Mouse (Mus musculus) midbrain, embryonic 13.5 days (tissue): Measurements from ENCODE around the gene Rbms3. TPM values are rescaled to one million over a fixed set of nuclear protein-coding genes. Genes with fewer than 3 reads are reported as not detected.

Experiments used
- ATAC-seq: fragments of 200-750 bp; cut with Nextera tagmentation; 2 replicates; pipeline ENCODE4 v1.8.0; 2017; ENCODE audit warnings: mild to moderate bottlenecking, moderate TSS enrichment, moderate library complexity
- H3K27ac ChIP-seq: fragments of 300-500 bp; sonication (generic); 2 replicates; pipeline ENCODE4 v1.5.1; 2015; ENCODE audit warnings: inconsistent platforms, mild to moderate bottlenecking, moderate library complexity
- H3K27me3 ChIP-seq: fragments of 300-500 bp; sonication (generic); 2 replicates; pipeline ENCODE4 v1.6.1; 2015; ENCODE audit warnings: mild to moderate bottlenecking, inconsistent platforms
- H3K36me3 ChIP-seq: fragments of 300-500 bp; sonication (generic); 2 replicates; pipeline ENCODE4 v1.6.1; 2015; ENCODE audit warnings: mild to moderate bottlenecking, inconsistent platforms
- H3K4me1 ChIP-seq: fragments of 300-500 bp; sonication (generic); replicated peaks from 2 replicates; pipeline ENCODE4 v1.6.1; 2015; ENCODE audit warnings: inconsistent platforms
- H3K4me2 ChIP-seq: fragments of 300-500 bp; sonication (generic); replicated peaks from 2 replicates; pipeline ENCODE4 v1.6.1; 2015; ENCODE audit warnings: moderate library complexity, mild to moderate bottlenecking, inconsistent platforms
- H3K4me3 ChIP-seq: fragments of 300-500 bp; sonication (generic); replicated peaks from 2 replicates; pipeline ENCODE4 v1.5.1; 2015; ENCODE audit warnings: mild to moderate bottlenecking, inconsistent platforms
- H3K9ac ChIP-seq: fragments of 300-500 bp; sonication (generic); replicated peaks from 2 replicates; pipeline ENCODE4 v1.6.1; 2015; ENCODE audit warnings: mild to moderate bottlenecking, inconsistent platforms
- H3K9me3 ChIP-seq: fragments of 300-500 bp; sonication (generic); 2 replicates; pipeline ENCODE4 v1.6.1; 2016; ENCODE audit warnings: mild to moderate bottlenecking, inconsistent platforms
- WGBS: fragments of 180-500 bp; shearing (Covaris S2); methylation state at CpG from one replicate; pipeline ENCODE4 v1.1.7; 2015; 5-methylcytosine and 5-hydroxymethylcytosine counted together
- polyA plus RNA-seq: library from polyadenylated mRNA; unstranded; fragments of >200 nt; fragmentation: Nextera tagmentation; extraction: Ambion mirVana; gene quantifications from 2 replicates; pipeline ENCODE4 v1.2.1, GENCODE M21; 2015

Rbms3 gene
- polyA plus RNA-seq, 1 experiment from 2014 or later: 30.8 TPM

DNA sequence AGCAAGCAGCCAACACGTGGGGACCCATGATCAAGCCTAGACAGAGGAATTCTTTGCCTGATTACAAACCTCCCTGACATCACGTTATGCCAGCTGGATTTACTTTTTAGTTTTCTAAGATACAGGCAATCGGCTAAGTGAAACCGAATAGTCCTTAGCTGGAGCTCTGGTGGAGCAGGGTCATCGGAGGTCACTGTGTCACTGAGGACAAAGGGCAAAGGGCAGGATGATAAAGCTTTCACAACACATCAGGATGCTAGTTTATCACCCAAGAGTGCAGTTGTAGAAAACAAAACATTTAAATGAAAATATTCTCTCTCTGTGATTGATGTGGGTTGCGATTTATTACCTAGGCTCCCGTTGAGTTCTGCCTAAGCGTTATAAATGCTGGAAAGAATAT, 233.1 kb downstream of the Rbms3 start:
- Histone ChIP-seq H3K27ac (no peak overlapping the region), H3K9ac (no peak overlapping the region), H3K36me3 (no peaks in the 10 kb centered on the region), H3K4me3 (no peak overlapping the region), H3K27me3 (no peaks in the 10 kb centered on the region), H3K4me1 (no peaks in the 10 kb centered on the region), H3K4me2 (no peak overlapping the region), H3K9me3 (no peaks in the 10 kb centered on the region)
- 78% methylated on average over 8 of the region's 8 CpGs for WGBS
- no peak for ATAC-seq

DNA sequence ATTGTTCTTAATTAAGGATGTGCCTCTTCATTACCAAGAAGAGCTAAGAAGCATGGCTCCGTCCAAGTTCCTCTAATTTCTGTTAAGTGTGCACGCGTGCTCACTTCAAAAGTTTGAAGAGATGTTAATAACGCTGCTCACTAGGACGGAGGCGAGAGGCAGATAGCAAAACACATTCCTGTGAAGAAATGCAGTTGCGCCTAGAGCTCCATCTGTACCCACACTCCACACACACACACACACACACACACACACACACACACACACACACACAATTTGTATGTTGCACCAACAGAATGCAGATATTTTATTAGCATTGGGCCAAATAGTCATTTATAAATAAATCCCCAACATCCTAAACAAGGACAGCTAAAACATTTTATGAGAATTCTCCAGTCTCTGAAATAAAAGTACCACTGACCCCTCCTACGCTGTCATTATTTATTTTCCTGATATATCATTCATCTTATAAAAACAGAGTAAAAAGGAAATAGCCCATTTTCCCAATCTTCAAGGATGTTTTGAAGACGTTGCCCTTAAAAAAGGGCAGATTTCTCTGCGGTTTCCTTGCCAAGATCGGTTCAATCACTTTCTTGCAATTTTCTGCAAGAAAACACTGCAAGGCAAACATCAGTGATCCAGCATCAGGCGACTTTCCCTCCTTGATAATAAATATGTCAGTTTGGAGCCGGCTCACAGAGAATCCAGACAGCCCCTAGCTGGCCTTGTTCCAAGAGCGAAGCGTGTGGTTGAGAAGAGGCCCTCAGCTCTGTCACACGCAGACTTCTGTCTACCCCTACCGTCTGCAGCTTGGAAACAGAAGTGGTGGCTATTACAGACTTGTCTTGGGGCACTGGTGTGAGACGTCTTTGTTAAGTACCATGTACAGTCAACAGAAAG, 235.8 kb downstream of the Rbms3 start:
- Histone ChIP-seq H3K9ac (no peak overlapping the region), H3K36me3 (no peaks in the 10 kb centered on the region), H3K9me3 (no peaks in the 10 kb centered on the region), H3K27me3 (no peaks in the 10 kb centered on the region), H3K27ac (no peak overlapping the region), H3K4me3 (no peak overlapping the region), H3K4me2 (no peak overlapping the region), H3K4me1 (no peaks in the 10 kb centered on the region)
- 72% methylated on average over 18 of the region's 18 CpGs for WGBS
- peak; percentile 68; the same call in 1 of the 2 replicates for ATAC-seq

- H3K27me3 ChIP-seq: no peaks in the 10 kb centered on the region
- WGBS: 66% methylated on average over 9 of the region's 9 CpGs
- no peaks in the 10 kb centered on the region for H3K9me3 ChIP-seq
- H3K4me3 ChIP-seq: no peak overlapping the region
- H3K36me3 ChIP-seq: no peaks in the 10 kb centered on the region
- H3K4me1 ChIP-seq: no peaks in the 10 kb centered on the region
- H3K27ac ChIP-seq: no peak overlapping the region
- ATAC-seq: no peak
- no peak overlapping the region for H3K9ac ChIP-seq
- no peak overlapping the region for H3K4me2 ChIP-seq
Measured at GRCm38 (mm10) chr9:117388024-117388423, 241.7 kb downstream of the Rbms3 start.

- Histone ChIP-seq H3K9me3 (no peaks in the 10 kb centered on the region), H3K4me3 (no peak overlapping the region), H3K27ac (no peak overlapping the region), H3K9ac (no peak overlapping the region), H3K36me3 (no peaks in the 10 kb centered on the region), H3K4me2 (no peak overlapping the region), H3K4me1 (peaks cover 3% of the 10 kb centered on the region), H3K27me3 (peaks cover 6% of the 10 kb centered on the region; the same call in 1 of the 2 replicates)
- ATAC-seq: no peak
- 74% methylated on average over 5 of the region's 5 CpGs for WGBS
Measured at GRCm38 (mm10) chr9:117380876-117381275, 248.8 kb downstream of the Rbms3 start.

GRCm38 (mm10) chr9:117380076-117380475, 249.6 kb downstream of the Rbms3 start:
- H3K4me3 ChIP-seq: no peak overlapping the region
- WGBS: 12% methylated on average over 5 of the region's 5 CpGs
- H3K27me3 ChIP-seq: peaks cover 6% of the 10 kb centered on the region; the same call in 1 of the 2 replicates
- H3K4me2 ChIP-seq: no peak overlapping the region
- no peak overlapping the region for H3K9ac ChIP-seq
- H3K9me3 ChIP-seq: no peaks in the 10 kb centered on the region
- no peak overlapping the region for H3K27ac ChIP-seq
- peaks cover 3% of the 10 kb centered on the region for H3K4me1 ChIP-seq
- ATAC-seq: peak; percentile 68; the same call in 1 of the 2 replicates
- no peaks in the 10 kb centered on the region for H3K36me3 ChIP-seq

DNA sequence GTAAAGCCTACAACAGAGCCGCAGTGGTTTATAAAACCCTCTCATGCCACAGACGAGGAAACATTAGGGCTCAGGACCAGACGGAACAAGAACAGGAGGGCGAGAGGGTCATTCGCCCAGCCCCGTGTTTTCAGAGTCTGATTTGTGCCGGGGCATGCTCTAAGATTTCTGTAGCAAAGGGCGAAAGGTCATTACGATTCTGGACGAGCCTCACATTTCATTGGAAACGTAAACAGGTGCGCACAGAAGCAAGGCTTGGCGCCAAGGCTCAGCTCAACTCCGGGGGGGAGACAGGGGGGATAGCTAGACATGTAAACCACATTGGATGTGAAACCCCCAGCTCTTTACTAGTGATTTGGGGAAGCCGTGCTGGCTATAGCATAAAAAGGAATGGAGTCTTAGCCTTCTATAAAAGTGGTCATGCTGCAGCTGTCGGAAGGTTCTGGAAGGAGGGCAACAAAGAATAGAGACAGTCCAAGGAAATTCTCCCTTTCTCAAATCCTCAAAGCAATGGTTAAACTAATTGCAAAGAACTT, 250.2 kb downstream of the Rbms3 start:
- no peak overlapping the region for H3K4me3 ChIP-seq
- peaks cover 6% of the 10 kb centered on the region; the same call in 1 of the 2 replicates for H3K27me3 ChIP-seq
- WGBS: 50% methylated on average over 16 of the region's 16 CpGs
- H3K27ac ChIP-seq: no peak overlapping the region
- H3K36me3 ChIP-seq: no peaks in the 10 kb centered on the region
- H3K9ac ChIP-seq: no peak overlapping the region
- no peak overlapping the region for H3K4me2 ChIP-seq
- H3K9me3 ChIP-seq: no peaks in the 10 kb centered on the region
- ATAC-seq: no peak
- peaks cover 3% of the 10 kb centered on the region for H3K4me1 ChIP-seq

- Histone ChIP-seq H3K36me3 (no peaks in the 10 kb centered on the region), H3K27ac (no peak overlapping the region), H3K4me3 (no peak overlapping the region), H3K27me3 (peaks cover 6% of the 10 kb centered on the region; the same call in 1 of the 2 replicates), H3K9ac (no peak overlapping the region), H3K4me2 (no peak overlapping the region), H3K4me1 (peaks cover 3% of the 10 kb centered on the region), H3K9me3 (no peaks in the 10 kb centered on the region)
- no peak for ATAC-seq
- WGBS: 73% methylated on average over 9 of the region's 9 CpGs
Measured at GRCm38 (mm10) chr9:117378131-117378890, 251.4 kb downstream of the Rbms3 start.

- H3K27ac ChIP-seq: no peak overlapping the region
- H3K4me2 ChIP-seq: no peak overlapping the region
- H3K9me3 ChIP-seq: no peaks in the 10 kb centered on the region
- 91% methylated on average over 3 of the region's 3 CpGs for WGBS
- no peak for ATAC-seq
- peaks cover 3% of the 10 kb centered on the region for H3K4me1 ChIP-seq
- no peaks in the 10 kb centered on the region for H3K36me3 ChIP-seq
- no peak overlapping the region for H3K9ac ChIP-seq
- H3K27me3 ChIP-seq: 0 out of 2 replicates have a peak, but pooled peaks cover 3% of the 10 kb centered on the region
- H3K4me3 ChIP-seq: no peak overlapping the region
Measured at GRCm38 (mm10) chr9:117375776-117376175, 253.9 kb downstream of the Rbms3 start.

DNA sequence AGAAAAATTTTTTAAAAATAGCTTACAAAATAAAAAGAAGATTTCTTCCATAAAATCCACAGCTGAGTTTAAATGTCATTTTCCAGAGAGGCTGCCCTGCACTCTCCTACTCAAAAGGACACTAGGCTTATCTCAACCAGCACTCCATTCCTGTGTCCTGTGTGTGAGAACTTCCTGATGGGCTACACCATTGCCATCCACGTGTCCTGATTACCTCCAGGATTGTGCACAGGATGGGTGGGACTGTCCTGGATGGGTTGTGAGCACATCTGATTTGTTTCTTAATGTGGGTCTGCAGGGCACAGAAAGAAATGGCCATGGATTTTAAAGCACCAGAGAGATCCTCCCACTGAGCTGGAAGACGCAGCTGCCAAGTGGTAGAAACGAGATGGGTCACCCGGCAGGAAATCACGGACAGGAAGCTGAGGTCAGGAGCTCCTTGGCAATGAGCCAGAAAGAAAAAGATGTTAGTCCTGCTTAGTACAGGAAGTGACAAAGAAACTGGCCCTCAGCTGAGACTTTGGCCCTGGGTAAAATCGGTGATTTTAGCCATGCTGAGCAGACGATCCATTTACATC, 256.5 kb downstream of the Rbms3 start:
- H3K36me3 ChIP-seq: no peaks in the 10 kb centered on the region
- no peak overlapping the region for H3K27ac ChIP-seq
- 71% methylated on average over 7 of the region's 7 CpGs for WGBS
- no peaks in the 10 kb centered on the region for H3K9me3 ChIP-seq
- no peak for ATAC-seq
- no peaks in the 10 kb centered on the region for H3K4me1 ChIP-seq
- H3K4me2 ChIP-seq: no peak overlapping the region
- H3K9ac ChIP-seq: no peak overlapping the region
- H3K4me3 ChIP-seq: no peak overlapping the region
- H3K27me3 ChIP-seq: 0 out of 2 replicates have a peak, but pooled peaks cover under 1% of the 10 kb centered on the region

DNA sequence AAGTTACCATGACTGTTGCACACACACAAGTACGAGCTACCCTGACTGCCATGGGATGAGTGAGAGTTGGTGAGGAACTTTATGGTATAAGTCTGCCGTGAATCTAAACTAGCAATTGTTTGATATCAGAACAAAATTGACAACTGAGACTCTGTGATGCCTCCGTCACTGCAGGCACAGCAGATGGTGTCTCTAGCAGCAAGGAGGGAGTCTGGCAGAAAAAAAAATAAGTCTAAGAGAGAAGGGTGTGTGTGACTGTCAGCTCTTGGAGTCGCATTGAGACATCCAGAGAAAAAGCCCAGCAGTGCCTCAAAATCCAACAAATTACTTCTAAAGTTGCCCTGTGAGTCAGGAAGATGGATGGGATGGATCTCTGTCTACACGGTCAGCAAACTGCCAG, 257.7 kb downstream of the Rbms3 start:
- 88% methylated on average over 5 of the region's 5 CpGs for WGBS
- H3K36me3 ChIP-seq: no peaks in the 10 kb centered on the region
- no peak overlapping the region for H3K27ac ChIP-seq
- H3K4me3 ChIP-seq: no peak overlapping the region
- no peak overlapping the region for H3K4me2 ChIP-seq
- no peak overlapping the region for H3K9ac ChIP-seq
- no peak for ATAC-seq
- no peaks in the 10 kb centered on the region for H3K27me3 ChIP-seq
- no peaks in the 10 kb centered on the region for H3K4me1 ChIP-seq
- no peaks in the 10 kb centered on the region for H3K9me3 ChIP-seq

DNA sequence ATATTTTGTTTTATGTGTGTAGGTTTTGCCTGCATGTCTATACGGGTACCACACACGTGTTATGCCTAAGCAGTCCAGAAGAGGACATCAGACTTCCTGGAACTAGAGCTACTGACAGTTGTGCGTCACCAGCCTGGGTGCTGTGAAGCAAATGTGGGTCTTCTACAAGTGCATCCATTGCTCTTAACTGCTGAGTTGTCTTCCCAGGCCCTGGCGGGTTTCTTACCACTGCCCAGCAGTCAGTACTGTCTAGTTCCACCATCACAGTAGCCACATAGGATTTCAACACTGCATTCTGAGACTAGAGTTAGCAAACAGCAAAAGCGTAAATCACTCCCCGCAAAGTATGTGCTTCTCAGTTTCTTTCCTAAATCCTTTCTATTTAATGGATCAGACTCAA, 259.6 kb downstream of the Rbms3 start:
- no peak overlapping the region for H3K4me2 ChIP-seq
- no peak for ATAC-seq
- no peaks in the 10 kb centered on the region for H3K36me3 ChIP-seq
- WGBS: 96% methylated on average over 6 of the region's 6 CpGs
- no peak overlapping the region for H3K27ac ChIP-seq
- no peak overlapping the region for H3K9ac ChIP-seq
- no peak overlapping the region for H3K4me3 ChIP-seq
- H3K9me3 ChIP-seq: no peaks in the 10 kb centered on the region
- no peaks in the 10 kb centered on the region for H3K4me1 ChIP-seq
- H3K27me3 ChIP-seq: 0 out of 2 replicates have a peak, but pooled peaks cover 4% of the 10 kb centered on the region
